Mouse (Mus musculus) CH12.LX (cell line): Measurements from ENCODE around the gene Agl. TPM values are rescaled to one million over a fixed set of nuclear protein-coding genes. Genes with fewer than 3 reads are reported as not detected.

Source experiments
- DNase-seq: peaks from one replicate; pipeline ENCODE4 v3.0.0-alpha.2; 2013; ENCODE audit errors: extremely low read depth
- H3K27ac ChIP-seq: 2 replicates; pipeline ENCODE4 v1.5.1; 2012; ENCODE audit warnings: low read depth, mild to moderate bottlenecking, control low read depth, moderate library complexity; ENCODE audit not compliant: insufficient read depth
- H3K27me3 ChIP-seq: replicated peaks from 2 replicates; pipeline ENCODE3; 2012; ENCODE audit warnings: inconsistent platforms
- H3K36me3 ChIP-seq, 2 experiments: replicated peaks in 1 of 2; 2 replicates each; pipeline versions ENCODE3 to v1.6.1; 2012; ENCODE audit warnings: inconsistent platforms in 1 of 2, low read length in 1 of 2, mild to moderate bottlenecking in 1 of 2, mixed read lengths in 1 of 2, moderate library complexity in 1 of 2; ENCODE audit not compliant: control insufficient read depth in 1 of 2, insufficient read depth in 1 of 2
- H3K4me1 ChIP-seq, 2 experiments: 2 replicates each; pipeline ENCODE4 v1.6.1; 2012; ENCODE audit warnings: inconsistent platforms in 1 of 2, moderate library complexity in 1 of 2; ENCODE audit not compliant: insufficient read depth in 2 of 2, control insufficient read depth in 1 of 2
- H3K4me2 ChIP-seq: 2 replicates; pipeline ENCODE4 v1.6.1; 2012; ENCODE audit warnings: low read depth, mild to moderate bottlenecking, control low read depth; ENCODE audit not compliant: poor library complexity, insufficient read depth, severe bottlenecking
- H3K4me3 ChIP-seq, 3 experiments: fragments of 150-350 bp in 1 of 3; sonication (generic) in 1 of 3; replicated peaks in 1 of 3; 2 replicates each; pipeline versions ENCODE3 to v1.5.1; 2011 to 2012; ENCODE audit warnings: low read depth in 2 of 3, low read length in 2 of 3, mild to moderate bottlenecking in 2 of 3, moderate library complexity in 2 of 3, control low read depth in 1 of 3, improper control_type of control experiment in 1 of 3, inconsistent platforms in 1 of 3, mixed read lengths in 1 of 3; ENCODE audit not compliant: poor library complexity in 1 of 3
- H3K79me2 ChIP-seq: replicated peaks from 2 replicates; pipeline ENCODE4 v1.6.1; 2012; ENCODE audit warnings: mild to moderate bottlenecking, moderate library complexity; ENCODE audit not compliant: control insufficient read depth, poor library complexity, insufficient read depth, severe bottlenecking; ENCODE audit errors: extremely low read depth
- H3K9ac ChIP-seq: 2 replicates; pipeline ENCODE4 v1.6.1; 2012; ENCODE audit warnings: low read depth, mild to moderate bottlenecking, control low read depth, moderate library complexity; ENCODE audit not compliant: insufficient read depth
- H3K9me3 ChIP-seq: replicated peaks from 2 replicates; pipeline ENCODE3; 2012; ENCODE audit warnings: low read length, inconsistent platforms, mixed read lengths
- CHD1 ChIP-seq: IDR thresholded peaks from 2 replicates; pipeline ENCODE4 v1.6.1; 2012; ENCODE audit warnings: low read depth, low read length, improper control_type of control experiment, inconsistent platforms
- CTCF ChIP-seq, 2 experiments: IDR thresholded peaks in 1 of 2; conservative IDR thresholded peaks in 1 of 2; 2 replicates each; pipeline ENCODE4 v1.5.1; 2011 to 2012; ENCODE audit warnings: low read depth in 2 of 2, low read length in 2 of 2, improper control_type of control experiment in 1 of 2, inconsistent platforms in 1 of 2, mild to moderate bottlenecking in 1 of 2, moderate library complexity in 1 of 2
- E2F4 ChIP-seq: IDR thresholded peaks from 2 replicates; pipeline ENCODE4 v1.6.1; 2011; ENCODE audit warnings: low read depth, low read length, improper control_type of control experiment; ENCODE audit not compliant: insufficient replicate concordance
- IRF4 ChIP-seq: IDR thresholded peaks from 2 replicates; pipeline ENCODE4 v1.6.1; 2014; ENCODE audit warnings: low read depth, mild to moderate bottlenecking, inconsistent platforms, low read length, improper control_type of control experiment
- JUN ChIP-seq: IDR thresholded peaks from 2 replicates; pipeline ENCODE4 v1.6.1; 2011; ENCODE audit warnings: low read depth, mild to moderate bottlenecking, low read length, improper control_type of control experiment, moderate library complexity; ENCODE audit not compliant: insufficient read depth
- JUND ChIP-seq: conservative IDR thresholded peaks from 2 replicates; pipeline ENCODE4 v1.6.1; 2011; ENCODE audit warnings: low read depth, low read length, improper control_type of control experiment
- MAX ChIP-seq: IDR thresholded peaks from 2 replicates; pipeline ENCODE4 v1.6.1; 2011; ENCODE audit warnings: low read length, improper control_type of control experiment
- MEF2A ChIP-seq: IDR thresholded peaks from 2 replicates; pipeline ENCODE4 v1.6.1; 2014; ENCODE audit warnings: low read depth, mild to moderate bottlenecking, inconsistent platforms, low read length, improper control_type of control experiment, borderline replicate concordance
- MXI1 ChIP-seq: IDR thresholded peaks from 2 replicates; pipeline ENCODE4 v1.6.1; 2011; ENCODE audit warnings: mild to moderate bottlenecking, low read depth, low read length, improper control_type of control experiment
- MYC ChIP-seq: IDR thresholded peaks from 2 replicates; pipeline ENCODE4 v1.6.1; 2011; ENCODE audit warnings: low read depth, mild to moderate bottlenecking, improper control_type of control experiment, low read length
- NELFE ChIP-seq: IDR thresholded peaks from 2 replicates; pipeline ENCODE4 v1.6.1; 2011; ENCODE audit warnings: low read depth, low read length, improper control_type of control experiment
- NRF1 ChIP-seq: IDR thresholded peaks from 2 replicates; pipeline ENCODE4 v1.6.1; 2014; ENCODE audit warnings: low read depth, mild to moderate bottlenecking, inconsistent platforms, low read length, improper control_type of control experiment, moderate library complexity
- PAX5 ChIP-seq: IDR thresholded peaks from 2 replicates; pipeline ENCODE4 v1.6.1; 2012; ENCODE audit warnings: low read length, inconsistent platforms, mixed read lengths
- POLR2A ChIP-seq: IDR thresholded peaks from 2 replicates; pipeline ENCODE4 v1.6.1; 2011; ENCODE audit warnings: low read depth, mild to moderate bottlenecking, improper control_type of control experiment, low read length
- POLR2AphosphoS2 ChIP-seq: IDR thresholded peaks from 2 replicates; pipeline ENCODE4 v1.6.1; 2011; ENCODE audit warnings: low read depth, low read length, improper control_type of control experiment
- RCOR1 ChIP-seq: conservative IDR thresholded peaks from 2 replicates; pipeline ENCODE4 v1.6.1; 2012; ENCODE audit warnings: low read depth, mild to moderate bottlenecking, inconsistent platforms, low read length, improper control_type of control experiment
- SMC3 ChIP-seq: IDR thresholded peaks from 2 replicates; pipeline ENCODE4 v1.6.1; 2011; ENCODE audit warnings: low read depth, low read length, improper control_type of control experiment
- TBP ChIP-seq: conservative IDR thresholded peaks from 2 replicates; pipeline ENCODE4 v1.6.1; 2011; ENCODE audit warnings: low read depth, low read length, improper control_type of control experiment
- TCF12 ChIP-seq: IDR thresholded peaks from 2 replicates; pipeline ENCODE4 v1.6.1; 2014; ENCODE audit warnings: low read depth, mild to moderate bottlenecking, inconsistent platforms, low read length, improper control_type of control experiment
- UBTF ChIP-seq: IDR thresholded peaks from 2 replicates; pipeline ENCODE4 v1.6.1; 2012; ENCODE audit warnings: low read depth, mild to moderate bottlenecking, inconsistent platforms, low read length, improper control_type of control experiment, moderate library complexity
- USF1 ChIP-seq: IDR thresholded peaks from 2 replicates; pipeline ENCODE4 v1.6.1; 2014; ENCODE audit warnings: low read depth, mild to moderate bottlenecking, inconsistent platforms, low read length, improper control_type of control experiment
- ZC3H11A ChIP-seq: IDR thresholded peaks from 2 replicates; pipeline ENCODE4 v1.6.1; 2012; ENCODE audit warnings: low read depth, mild to moderate bottlenecking, inconsistent platforms, low read length, improper control_type of control experiment
- ZMIZ1 ChIP-seq: IDR thresholded peaks from 2 replicates; pipeline ENCODE4 v1.6.1; 2012; ENCODE audit warnings: low read depth, mild to moderate bottlenecking, inconsistent platforms, low read length, improper control_type of control experiment
- ZNF384 ChIP-seq: IDR thresholded peaks from 2 replicates; pipeline ENCODE4 v1.6.1; 2012; ENCODE audit warnings: low read depth, low read length, improper control_type of control experiment, inconsistent platforms
- dilution Hi-C: fragments of 300-500 bp; cut with MboI; formaldehyde crosslinking; loops from 2 replicates; pipeline ENCODE4 v1.14.3; 2020; ENCODE audit warnings: low sequenced_read_pairs; ENCODE audit not compliant: extremely low pct_unique_long_range_greater_than_20kb, extremely low pct_ligation_motif_present
- in situ Hi-C: fragments of 300-500 bp; cut with MboI; formaldehyde crosslinking; loops from 3 replicates; pipeline ENCODE4 v1.14.3; 2019; ENCODE audit warnings: low sequenced_read_pairs, low pct_ligation_motif_present, low pct_unique_long_range_greater_than_20kb, mixed read lengths
- polyA plus RNA-seq: library from polyadenylated mRNA; unstranded; fragments of >175 nt; gene quantifications from 2 replicates; pipeline ENCODE4 v1.2.1, GENCODE M21; 2012; ENCODE audit warnings: low read depth; ENCODE audit not compliant: insufficient read length
- total RNA-seq, 2 experiments: library from RNA; depleted of rRNA; stranded (reverse); fragments of 300-350 nt in 1 of 2; fragments of >200 nt in 1 of 2; gene quantifications; 2 replicates each; pipeline ENCODE4 v1.2.3; 2012 to 2014

Gene Agl
- total and polyA plus RNA-seq, 3 experiments, result 4.7 to 5.7 (median 5.2) TPM

DNA sequence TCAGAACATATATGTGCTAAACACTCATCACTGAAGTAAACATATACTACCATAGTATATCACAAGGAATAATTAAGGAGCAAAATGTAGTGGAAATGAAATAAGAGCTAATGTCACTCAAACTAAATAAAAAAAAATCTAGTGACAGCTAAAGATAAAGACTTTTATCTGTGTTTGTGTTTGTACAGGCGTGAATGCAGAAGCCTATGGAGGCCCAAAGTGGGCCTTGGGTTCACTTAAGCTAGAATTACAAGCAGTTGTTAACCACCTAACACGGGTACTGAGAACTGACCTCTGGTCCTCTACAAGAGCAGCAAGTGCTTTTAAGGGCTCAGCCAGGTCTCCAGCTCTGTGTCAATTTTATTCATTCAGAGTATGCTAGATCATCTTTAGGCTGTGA, 31.0 kb downstream of the Agl start:
- Histone ChIP-seq H3K4me1 (peaks cover 0 to 3% of the 10 kb centered on the region in 2 experiments; a peak in 1 of 4 replicates), H3K27me3 (no peaks in the 10 kb centered on the region), H3K9me3 (no peaks in the 10 kb centered on the region), H3K9ac (no peak overlapping the region), H3K4me3 (no peak overlapping the region), H3K27ac (no peak overlapping the region), H3K36me3 (peaks cover 6 to 59% of the 10 kb centered on the region in 2 experiments), H3K79me2 (no peaks in the 10 kb centered on the region), H3K4me2 (no peak overlapping the region)
- dilution Hi-C loops (no loop called here), in situ Hi-C loops (no loop called here)
- TF ChIP-seq NELFE, result no peak
- no peak for TF ChIP-seq UBTF
- no peak for TF ChIP-seq IRF4
- TF ChIP-seq CHD1, result no peak
- TF ChIP-seq E2F4, result no peak
- TF ChIP-seq MEF2A, result no peak
- TF ChIP-seq MAX, result no peak
- TF ChIP-seq ZC3H11A, result no peak
- TF ChIP-seq JUN, result no peak
- TF ChIP-seq MYC, result no peak
- no peak for TF ChIP-seq TBP
- TF ChIP-seq PAX5, result no peak
- no peak for DNase-seq

DNA sequence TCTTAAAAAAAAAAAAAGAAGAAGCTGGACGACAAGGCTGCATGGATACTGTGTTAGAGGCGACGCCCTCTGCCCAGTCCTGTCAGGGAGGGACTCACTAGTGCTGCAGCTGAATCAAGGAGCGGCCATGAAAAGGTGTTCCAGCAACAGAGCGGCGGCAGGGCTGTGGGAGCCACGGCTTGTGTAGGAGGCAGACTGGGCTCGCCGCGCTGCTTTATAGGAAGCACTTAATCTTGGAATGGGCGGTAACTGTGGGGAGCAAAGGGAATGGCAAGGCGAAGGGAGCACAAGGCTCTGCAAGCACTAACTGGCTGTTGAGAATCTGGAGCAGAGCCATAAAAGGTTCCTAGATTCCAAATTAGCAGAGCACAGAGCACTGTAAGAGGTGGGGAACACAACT, 34.1 kb downstream of the Agl start:
- no peaks in the 10 kb centered on the region for H3K9me3 ChIP-seq
- no peak for DNase-seq
- TF ChIP-seq NRF1, result no peak
- no peak for TF ChIP-seq RCOR1
- no peak for TF ChIP-seq POLR2A
- no peak for TF ChIP-seq ZMIZ1
- TF ChIP-seq SMC3, result no peak
- TF ChIP-seq ZNF384, result no peak
- no peak for TF ChIP-seq E2F4
- no peak for TF ChIP-seq JUND
- no peak for TF ChIP-seq UBTF
- no peak for TF ChIP-seq MXI1
- TF ChIP-seq USF1, result no peak
- TF ChIP-seq NELFE, result no peak
- no peak for TF ChIP-seq MAX
- no peak for TF ChIP-seq MYC
- no peak for TF ChIP-seq POLR2AphosphoS2
- TF ChIP-seq CTCF (conservative IDR thresholded peaks at IDR 0.05 in 1 of 2, IDR thresholded peaks at IDR 0.05 in 1 of 2; ENCODE audit: low read depth in 2 of 2, low read length in 2 of 2), result no peak
- no peak for TF ChIP-seq TCF12
- H3K36me3 ChIP-seq, result peaks cover 9 to 47% of the 10 kb centered on the region in 2 experiments
- in situ Hi-C loops, result no loop called here
- no peak overlapping the region for H3K27ac ChIP-seq
- H3K4me3 ChIP-seq, result no peak overlapping the region
- H3K27me3 ChIP-seq, result no peaks in the 10 kb centered on the region
- peaks cover 0 to 3% of the 10 kb centered on the region in 2 experiments; a peak in 1 of 4 replicates for H3K4me1 ChIP-seq
- no peaks in the 10 kb centered on the region for H3K79me2 ChIP-seq
- dilution Hi-C loops, result no loop called here
- H3K9ac ChIP-seq, result no peak overlapping the region
- H3K4me2 ChIP-seq, result no peak overlapping the region
